8 mouse cellular contexts compared by ENCODE assay signal in genomic region chr3:108282401-108283240, GRCm38 (mm10). TPM values are rescaled to one million over a fixed set of nuclear protein-coding genes. Genes with fewer than 3 reads are reported as not detected.
DNase-seq lines count a peak whose midpoint lies in the region; ATAC-seq and TF ChIP-seq lines count a peak whose summit lies in the region.

No protein-coding gene starts in this region.

- H3K9me3 ChIP-seq in heart, embryonic 13.5 days = no peaks in the 10 kb centered on the region
- H3K9me3 ChIP-seq in liver, embryonic 13.5 days (replicated peaks) = no peaks in the 10 kb centered on the region
- H3K9me3 ChIP-seq in neural tube, embryonic 14.5 days (ENCODE audit: control insufficient read depth, low read length) = no peaks in the 10 kb centered on the region

- peaks cover 30% of the 10 kb centered on the region for H3K36me3 ChIP-seq in heart, embryonic 13.5 days
- H3K36me3 ChIP-seq in liver, embryonic 13.5 days = peaks cover 16% of the 10 kb centered on the region
- peaks cover 2% of the 10 kb centered on the region; the same call in 1 of the 2 replicates for H3K36me3 ChIP-seq in neural tube, embryonic 14.5 days (ENCODE audit: control insufficient read depth, insufficient read depth, low read length)

- no peaks in the 10 kb centered on the region for H3K27me3 ChIP-seq in heart, embryonic 13.5 days (replicated peaks)
- peaks cover 25% of the 10 kb centered on the region for H3K27me3 ChIP-seq in liver, embryonic 13.5 days
- H3K27me3 ChIP-seq in neural tube, embryonic 14.5 days (ENCODE audit: control insufficient read depth, insufficient read depth, low read length) = no peaks in the 10 kb centered on the region

- H3K4me1 ChIP-seq in heart, embryonic 13.5 days = peaks cover 40% of the 10 kb centered on the region
- peaks cover 38% of the 10 kb centered on the region for H3K4me1 ChIP-seq in liver, embryonic 13.5 days (replicated peaks)
- peaks cover 37% of the 10 kb centered on the region; the same call in 1 of the 2 replicates for H3K4me1 ChIP-seq in neural tube, embryonic 14.5 days (ENCODE audit: control insufficient read depth, insufficient read depth, low read length)

- intact Hi-C loops in left cerebral cortex, postnatal 4 days (cut with DNase I) = loop anchor here (10.0 kb wide), 1 partner anchor 118 kb away; no protein-coding TSS in a partner anchor

- peak overlapping the region; percentile 96 for H3K9ac ChIP-seq in heart, embryonic 13.5 days
- 0 out of 2 replicates have a peak overlapping the region, but pooled peaks have one; percentile 4 for H3K9ac ChIP-seq in liver, embryonic 13.5 days
- H3K9ac ChIP-seq in neural tube, embryonic 14.5 days (replicated peaks; ENCODE audit: low read depth, low read length) = 0 out of 2 replicates have a peak overlapping the region, but pooled peaks have one; percentile 32

- peak; percentile 85 for TF ChIP-seq CTCF in layer of hippocampus, adult 2 months (conservative IDR thresholded peaks at IDR 0.05)

- peak overlapping the region; percentile 88 for H3K4me2 ChIP-seq in heart, embryonic 13.5 days
- peak overlapping the region; percentile 94 for H3K4me2 ChIP-seq in liver, embryonic 13.5 days
- H3K4me2 ChIP-seq in neural tube, embryonic 14.5 days (ENCODE audit: low read depth, low read length) = peak overlapping the region; percentile 44

- H3K27ac ChIP-seq in layer of hippocampus, adult 2 months = peak overlapping the region; percentile 92
- H3K27ac ChIP-seq in heart, embryonic 13.5 days (replicated peaks) = peak overlapping the region; percentile 81
- peak overlapping the region; percentile 30; the same call in 1 of the 2 replicates for H3K27ac ChIP-seq in liver, embryonic 13.5 days
- peak overlapping the region; percentile 79 for H3K27ac ChIP-seq in neural tube, embryonic 14.5 days (ENCODE audit: low read depth, low read length)

- ATAC-seq in heart, embryonic 13.5 days (ENCODE audit: extremely low read depth, insufficient number of reproducible peaks, low FRiP score, low TSS enrichment) = no peak
- ATAC-seq in liver, embryonic 13.5 days (ENCODE audit: low read depth) = no peak
- ATAC-seq in neural tube, embryonic 14.5 days (ENCODE audit: low read depth) = no peak
- ATAC-seq in activated CD4-positive, CD25-positive, alpha-beta regulatory T cell, adult 4 months = no peak

- WGBS in heart, embryonic 13.5 days = 34% methylated on average over 12 of the region's 12 CpGs
- 18% methylated on average over 12 of the region's 12 CpGs for WGBS in liver, embryonic 13.5 days (ENCODE audit: insufficient replicate concordance)
- 26% methylated on average over 12 of the region's 12 CpGs for WGBS in neural tube, embryonic 14.5 days

- peak overlapping the region; percentile 71 for H3K4me3 ChIP-seq in layer of hippocampus, adult 2 months
- peak overlapping the region; percentile 94 for H3K4me3 ChIP-seq in heart, embryonic 13.5 days
- H3K4me3 ChIP-seq in liver, embryonic 13.5 days (replicated peaks) = peak overlapping the region; percentile 74; the same call in 1 of the 2 replicates
- no peak overlapping the region for H3K4me3 ChIP-seq in neural tube, embryonic 14.5 days (ENCODE audit: low read depth, low read length)

- DNase-seq in layer of hippocampus, adult 2 months (ENCODE audit: low spot score in 2 of 2) = peak in 1 of 2 experiments; percentile 55
- DNase-seq in layer of hippocampus, postnatal 25 days (ENCODE audit: extremely low spot score in 1 of 2, low spot score in 1 of 2) = no peak
- DNase-seq in c-Kit-positive CD71-negative TER-119-negative erythroid progenitor cells, embryonic 14.5 days (ENCODE audit: low read depth) = peak; percentile 47
- DNase-seq in liver, embryonic 13.5 days = no peak
- no peak for DNase-seq in left cerebral cortex, postnatal 4 days

RNA-seq across cellular contexts. Expression of gene Sort1, which starts 1.3 kb away (rescaled TPM):
- 100 to 1,000 TPM; 360 to 361 TPM for total RNA-seq in layer of hippocampus, adult 2 months (2021)
- 100 to 1,000 TPM; 349 to 354 TPM for total RNA-seq in layer of hippocampus, postnatal 25 days (2021)
- 8.9 and 11.9 TPM in 2 replicates for polyA plus RNA-seq in heart, embryonic 13.5 days (2015; fragmentation: Nextera tagmentation; extraction: Ambion mirVana)
- 2.6 and 2.8 TPM in 2 replicates for polyA plus RNA-seq in liver, embryonic 13.5 days (2015; fragmentation: Nextera tagmentation; extraction: Ambion mirVana)
- polyA plus RNA-seq in neural tube, embryonic 14.5 days (2014; fragmentation: Nextera tagmentation; extraction: Ambion mirVana) = 19.4 and 26.7 TPM in 2 replicates
- polyA plus RNA-seq in activated CD4-positive, CD25-positive, alpha-beta regulatory T cell, adult 4 months (2017; shearing (Covaris generic)) = under 1 TPM in 1 of 2 experiments, not detected in 1; 0.07 TPM
- total RNA-seq in left cerebral cortex, postnatal 4 days (2021) = 10 to 100 TPM; 90.4 to 93.5 TPM

RNA-seq across cellular contexts. Expression of gene Psma5, which starts 25.9 kb away (rescaled TPM):
- total RNA-seq in layer of hippocampus, adult 2 months (2021) = 10 to 100 TPM; 68.2 to 76.8 TPM
- 10 to 100 TPM; 67.7 to 79.0 TPM for total RNA-seq in layer of hippocampus, postnatal 25 days (2021)
- 213 and 243 TPM in 2 replicates for polyA plus RNA-seq in heart, embryonic 13.5 days (2015; fragmentation: Nextera tagmentation; extraction: Ambion mirVana)
- 224 and 238 TPM in 2 replicates for polyA plus RNA-seq in liver, embryonic 13.5 days (2015; fragmentation: Nextera tagmentation; extraction: Ambion mirVana)
- polyA plus RNA-seq in neural tube, embryonic 14.5 days (2014; fragmentation: Nextera tagmentation; extraction: Ambion mirVana) = 243 TPM in 2 replicates
- 100 to 1,000 TPM; 196 to 245 TPM for polyA plus RNA-seq in activated CD4-positive, CD25-positive, alpha-beta regulatory T cell, adult 4 months (2017; shearing (Covaris generic))
- total RNA-seq in left cerebral cortex, postnatal 4 days (2021) = 10 to 100 TPM; 98.8 to 99.0 TPM

RNA-seq across cellular contexts. Expression of gene Sypl2, which starts 56.2 kb away (rescaled TPM):
- total RNA-seq in layer of hippocampus, adult 2 months (2021) = 1 to 10 TPM; 2.0 to 3.0 TPM
- total RNA-seq in layer of hippocampus, postnatal 25 days (2021) = 1 to 10 TPM; 2.9 to 3.6 TPM
- 2.4 and 3.2 TPM in 2 replicates for polyA plus RNA-seq in heart, embryonic 13.5 days (2015; fragmentation: Nextera tagmentation; extraction: Ambion mirVana)
- polyA plus RNA-seq in liver, embryonic 13.5 days (2015; fragmentation: Nextera tagmentation; extraction: Ambion mirVana) = 0.05 and 0.07 TPM in 2 replicates
- 0.14 and 0.32 TPM in 2 replicates for polyA plus RNA-seq in neural tube, embryonic 14.5 days (2014; fragmentation: Nextera tagmentation; extraction: Ambion mirVana)
- not detected for polyA plus RNA-seq in activated CD4-positive, CD25-positive, alpha-beta regulatory T cell, adult 4 months (2017; shearing (Covaris generic))
- 1 to 10 TPM in 1 of 2 experiments, under 1 TPM in 1; 0.98 to 1.4 TPM for total RNA-seq in left cerebral cortex, postnatal 4 days (2021)

Comparison
In these comparisons a context has a peak if more than half of its experiments do, and no peak if none do; other contexts are left out.
1. H3K27ac ChIP-seq: peak in every context shown above with its lines; median percentile 92 in layer of hippocampus, adult 2 months; 81 in heart, embryonic 13.5 days; 79 in neural tube, embryonic 14.5 days; 30 in liver, embryonic 13.5 days.
2. H3K4me2 ChIP-seq: peak in every context shown above with its lines; median percentile 94 in liver, embryonic 13.5 days; 88 in heart, embryonic 13.5 days; 44 in neural tube, embryonic 14.5 days.
3. H3K9ac ChIP-seq: peak in every context shown above with its lines; median percentile 96 in heart, embryonic 13.5 days; 32 in neural tube, embryonic 14.5 days; 4 in liver, embryonic 13.5 days.